Mouse (Mus musculus) layer of hippocampus, adult 9-10 months (tissue): ENCODE measurements at regions not wholly inside any gene's neighbourhood (a gene's known extent, or its start where the extent isn't known, plus 50 kb on each side); places are given as distances from the start of the nearest gene placed in this dataset.
A peak's percentile ranks its signal among the peaks of the same experiment; 100 is the strongest.

Experiments used
- DNase-seq: peaks from one replicate; pipeline ENCODE4 v3.0.0; 2022; ENCODE audit warnings: low spot score

GRCm38 (mm10) chr16:50852081-50852480, 261.1 kb upstream of the Ccdc54 start:
- DNase-seq: no peak

GRCm38 (mm10) chr16:50847693-50848092, 256.7 kb upstream of the Ccdc54 start:
- peak; percentile 25 for DNase-seq

- DNase-seq: no peak
These were observed 255.6 kb upstream of the Ccdc54 start for GRCm38 (mm10) chr16:50846505-50846904.

- peak; percentile 70 for DNase-seq
These were observed 251.0 kb upstream of the Ccdc54 start for GRCm38 (mm10) chr16:50841677-50842580.

GRCm38 (mm10) chr16:50841205-50841604, 250.3 kb upstream of the Ccdc54 start:
- DNase-seq: no peak

- no peak for DNase-seq
These were observed 248.7 kb upstream of the Ccdc54 start for GRCm38 (mm10) chr16:50839665-50840064.

- no peak for DNase-seq
These were observed 246.5 kb upstream of the Ccdc54 start for GRCm38 (mm10) chr16:50837416-50837815.

- DNase-seq: no peak
These were observed 245.5 kb upstream of the Ccdc54 start for GRCm38 (mm10) chr16:50836457-50836856.

GRCm38 (mm10) chr16:50833357-50833756, 242.4 kb upstream of the Ccdc54 start:
- no peak for DNase-seq

GRCm38 (mm10) chr16:50822352-50822751, 231.4 kb upstream of the Ccdc54 start:
- DNase-seq: no peak

- DNase-seq: no peak
These were observed 223.7 kb upstream of the Ccdc54 start for GRCm38 (mm10) chr16:50814626-50815025.

- peak; percentile 50 for DNase-seq
These were observed 208.3 kb upstream of the Ccdc54 start for GRCm38 (mm10) chr16:50799145-50799794.

- DNase-seq: no peak
These were observed 207.1 kb upstream of the Ccdc54 start for GRCm38 (mm10) chr16:50798095-50798494.

- DNase-seq: no peak
These were observed 202.0 kb upstream of the Ccdc54 start for GRCm38 (mm10) chr16:50792960-50793359.

GRCm38 (mm10) chr16:50792506-50792905, 201.6 kb upstream of the Ccdc54 start:
- DNase-seq: no peak

GRCm38 (mm10) chr16:50788702-50789101, 197.7 kb upstream of the Ccdc54 start:
- no peak for DNase-seq

- DNase-seq: no peak
These were observed 195.2 kb upstream of the Ccdc54 start for GRCm38 (mm10) chr16:50786199-50786598.

- no peak for DNase-seq
These were observed 194.4 kb upstream of the Ccdc54 start for GRCm38 (mm10) chr16:50785384-50785783.

- DNase-seq: no peak
These were observed 193.8 kb upstream of the Ccdc54 start for GRCm38 (mm10) chr16:50784651-50785228.

GRCm38 (mm10) chr16:50783784-50784650, 193.1 kb upstream of the Ccdc54 start:
- no peak for DNase-seq

GRCm38 (mm10) chr16:50783240-50783639, 192.3 kb upstream of the Ccdc54 start:
- DNase-seq: no peak
